Mouse (Mus musculus) gastrocnemius, postnatal 25 days (tissue): ENCODE results near the gene Cnot6l. TPM values are rescaled to one million over a fixed set of nuclear protein-coding genes. Genes with fewer than 3 reads are reported as not detected.

Experiments used
- DNase-seq: peaks from one replicate; pipeline ENCODE4 v3.0.0; 2022
- long read RNA-seq, 2 experiments: library from polyadenylated mRNA; stranded (forward); transcript quantifications; one replicate each; pipeline ENCODE4 v2.0.0; 2021
- total RNA-seq, 2 experiments: library from RNA; stranded (reverse); gene quantifications; 1 replicate in 1 of 2; 2 replicates in 1 of 2; pipeline ENCODE4 v1.2.3; 2021

Gene Cnot6l
- total RNA-seq = 10 to 100 TPM; 30.9 to 32.8 TPM
- long read RNA-seq, experiment 1, partial matches to known transcripts = 0 of 2 reads
- long read RNA-seq, experiment 1, other reads (novel, unspliced or antisense) = 2 of 2 reads
- long read RNA-seq, experiment 2, partial matches to known transcripts = 0 of 4 reads
- long read RNA-seq, experiment 2, other reads (novel, unspliced or antisense) = 3 of 4 reads

DNA sequence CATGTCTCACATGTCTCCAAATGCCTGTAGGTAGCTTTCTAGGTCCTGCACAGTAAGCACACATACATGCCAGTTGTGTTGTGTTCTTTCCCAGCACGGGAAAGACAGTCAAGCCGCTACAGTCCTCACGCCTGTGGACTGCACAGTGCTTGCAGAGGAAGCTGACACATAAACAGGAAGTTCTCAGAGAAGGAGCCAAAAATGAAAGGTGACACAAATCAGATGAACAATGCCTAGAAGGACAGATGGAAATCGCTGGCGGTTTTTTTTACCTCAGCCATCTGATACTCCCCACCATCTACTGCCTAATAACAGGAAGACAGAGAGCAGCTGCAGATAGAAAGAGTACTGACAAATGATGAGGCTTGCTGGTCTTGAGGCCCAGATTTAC, at the start of gene Cnot6l:
Gene Cnot6l (minus strand): TSS at position 151 of the 391 bp plus-strand sequence.
- peak; percentile 22 for DNase-seq

DNA sequence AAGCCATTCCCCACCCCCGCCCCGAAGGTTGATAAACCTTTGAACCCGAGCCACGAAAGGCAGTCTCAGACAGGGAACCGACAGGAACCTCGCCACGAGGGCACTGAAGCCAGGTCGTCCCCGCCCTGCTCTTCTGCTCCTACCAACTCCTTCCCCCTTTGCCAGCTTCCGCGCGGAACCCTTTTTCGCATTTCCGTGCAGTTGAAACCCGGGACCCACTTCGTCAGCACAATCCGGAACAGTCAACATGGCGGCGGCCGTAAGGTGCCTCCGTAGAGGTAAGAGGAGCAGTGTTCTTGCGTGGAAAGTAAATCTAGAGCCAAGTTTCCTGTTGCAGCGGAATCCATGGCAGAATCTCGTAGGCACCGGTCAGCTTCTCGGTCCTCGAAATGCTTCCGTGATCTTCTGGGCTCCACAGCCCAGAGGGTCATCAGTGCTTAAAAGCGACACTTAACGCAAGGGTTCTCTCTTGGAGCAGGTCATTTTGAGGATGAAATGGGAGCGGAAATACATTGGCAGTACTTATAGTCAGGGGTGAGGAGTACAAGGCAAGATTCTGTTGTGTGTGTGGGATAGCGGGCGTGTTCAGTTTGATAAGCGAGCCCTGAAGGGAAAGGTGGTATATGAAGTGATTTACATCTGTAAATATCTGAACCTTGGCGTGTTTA, 46.1 kb upstream of the Cnot6l start:
- peak; percentile 91 for DNase-seq

DNA sequence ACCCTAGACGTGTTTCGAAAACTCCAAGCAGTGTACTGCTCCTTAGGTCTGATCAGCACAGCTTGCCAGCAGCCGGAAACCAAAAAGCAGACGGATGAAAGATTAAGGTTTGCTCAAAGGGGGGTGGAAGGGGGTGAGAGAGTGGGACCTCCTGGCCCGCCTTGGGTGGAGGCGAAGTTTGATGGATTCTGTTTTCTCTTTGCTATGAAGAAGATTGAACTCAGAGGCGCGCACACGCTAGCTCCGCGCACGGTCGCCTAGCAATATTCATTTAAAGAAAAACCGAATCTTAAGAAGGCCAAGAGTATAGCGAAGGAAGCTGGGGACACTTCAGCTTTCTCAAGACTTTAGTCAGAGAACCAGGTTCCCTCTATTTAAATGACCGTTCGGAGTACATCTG, 45.5 kb upstream of the Cnot6l start, which contains the start of gene Mrpl1:
Gene Mrpl1 (plus strand): TSS at position 35 of the 400 bp plus-strand sequence.
- DNase-seq = peak; percentile 23

DNA sequence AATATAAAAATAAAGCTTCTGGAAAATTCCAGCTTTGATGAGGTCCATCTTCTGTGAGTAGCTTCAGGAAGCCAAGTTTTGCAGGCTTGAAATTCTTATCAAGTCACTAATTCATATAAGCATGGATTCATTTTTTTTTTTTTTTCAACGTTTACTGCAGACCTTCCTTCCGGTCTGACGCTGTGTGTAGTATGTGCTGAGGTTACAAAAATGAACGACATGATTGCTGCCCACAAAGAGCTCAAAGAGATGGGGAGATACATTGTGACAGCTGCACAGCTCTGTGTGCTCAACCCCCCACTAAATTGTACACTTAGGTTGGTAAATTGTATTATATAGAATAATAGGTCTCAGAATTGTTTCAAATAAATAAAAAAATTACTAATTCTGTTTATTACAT, 44.6 kb upstream of the Cnot6l start:
- no peak for DNase-seq

DNA sequence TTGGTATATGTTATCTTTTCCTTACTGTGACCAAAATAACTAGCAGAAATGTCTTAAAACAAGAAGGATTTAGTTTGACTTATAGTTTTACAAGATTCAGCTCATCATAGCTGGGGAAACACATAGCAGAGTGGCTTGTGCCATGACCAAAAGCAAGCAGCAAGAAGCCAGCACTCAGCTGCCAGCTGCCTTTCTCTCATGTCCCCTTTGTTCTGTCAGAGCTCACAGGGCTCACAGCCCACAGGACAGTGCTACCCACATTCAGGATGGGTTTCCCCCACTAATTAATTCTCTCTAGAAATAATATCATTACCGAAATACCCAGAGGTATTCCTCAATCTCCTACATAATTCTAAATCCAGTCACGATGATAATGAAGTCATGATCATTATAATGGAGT, 43.6 kb upstream of the Cnot6l start:
- DNase-seq = no peak

DNA sequence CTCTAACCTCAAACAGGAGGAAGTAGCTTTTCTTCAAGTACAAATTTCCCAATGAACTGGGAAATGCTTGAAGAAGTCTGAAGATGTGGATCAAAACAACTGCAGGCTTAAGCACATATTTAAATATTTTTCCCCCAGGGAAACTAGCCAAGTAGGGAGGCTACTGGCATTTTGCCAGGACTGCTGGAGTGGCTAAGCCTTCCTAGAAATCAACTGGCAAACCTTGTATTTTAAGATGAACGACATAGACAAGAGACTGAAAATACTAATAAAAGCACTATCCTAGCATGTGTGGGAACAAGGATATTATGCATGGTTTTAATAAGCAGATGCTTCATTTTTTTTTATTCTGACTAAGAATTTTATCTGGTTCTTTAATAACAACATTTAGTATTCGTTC, 42.9 kb upstream of the Cnot6l start:
- DNase-seq = no peak

GRCm38 (mm10) chr5:96201462-96202154, 37.6 kb upstream of the Cnot6l start:
- DNase-seq = no peak

- DNase-seq = no peak
These were observed 36.3 kb upstream of the Cnot6l start for GRCm38 (mm10) chr5:96200269-96200668.

- no peak for DNase-seq
These were observed 34.3 kb upstream of the Cnot6l start for GRCm38 (mm10) chr5:96198271-96198670.

DNA sequence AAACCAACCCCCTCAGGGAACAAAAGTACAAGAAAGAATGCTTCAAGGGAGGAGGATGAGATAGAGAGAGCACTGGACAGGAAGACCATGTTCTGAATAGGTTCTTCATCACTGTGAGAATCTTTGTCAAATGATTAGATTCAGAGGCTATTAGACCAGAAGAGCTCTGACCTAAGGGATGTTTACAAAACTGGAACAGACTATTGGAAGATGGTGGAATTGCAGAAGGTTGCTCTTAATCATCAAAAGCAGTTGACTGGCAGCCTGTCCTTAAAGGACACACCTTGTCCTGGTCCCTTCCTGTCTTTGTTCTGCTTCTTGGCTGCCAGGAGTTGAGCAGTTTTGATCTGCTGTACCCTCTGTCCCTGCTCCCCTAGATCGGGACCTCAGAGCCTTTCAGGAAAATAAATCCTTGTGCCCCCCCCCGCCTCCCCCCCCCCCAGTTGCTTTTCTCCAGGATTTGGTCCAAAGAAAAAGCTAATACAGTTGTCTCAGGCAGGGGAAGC, 32.6 kb upstream of the Cnot6l start:
- DNase-seq = no peak

GRCm38 (mm10) chr5:96191251-96191650, 27.3 kb upstream of the Cnot6l start:
- no peak for DNase-seq

DNA sequence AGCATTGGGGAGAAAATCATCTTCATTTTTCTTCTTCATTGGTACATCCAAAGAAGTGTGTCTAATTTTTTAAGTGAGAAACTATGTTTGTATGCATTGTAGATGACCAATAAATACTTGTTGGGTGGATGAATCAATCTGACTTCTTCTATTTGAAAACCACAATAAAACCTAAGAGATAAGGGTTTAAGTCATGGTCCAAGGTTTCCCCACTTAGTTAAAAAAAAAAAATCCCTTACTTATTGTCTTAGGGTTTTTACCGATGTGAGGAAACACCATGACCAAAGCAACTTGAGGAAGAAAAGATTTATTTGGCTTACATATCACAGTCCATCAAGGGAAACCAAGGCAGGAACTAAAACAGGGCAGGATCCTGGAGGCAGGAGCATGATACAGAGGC, 25.8 kb upstream of the Cnot6l start:
- no peak for DNase-seq

DNA sequence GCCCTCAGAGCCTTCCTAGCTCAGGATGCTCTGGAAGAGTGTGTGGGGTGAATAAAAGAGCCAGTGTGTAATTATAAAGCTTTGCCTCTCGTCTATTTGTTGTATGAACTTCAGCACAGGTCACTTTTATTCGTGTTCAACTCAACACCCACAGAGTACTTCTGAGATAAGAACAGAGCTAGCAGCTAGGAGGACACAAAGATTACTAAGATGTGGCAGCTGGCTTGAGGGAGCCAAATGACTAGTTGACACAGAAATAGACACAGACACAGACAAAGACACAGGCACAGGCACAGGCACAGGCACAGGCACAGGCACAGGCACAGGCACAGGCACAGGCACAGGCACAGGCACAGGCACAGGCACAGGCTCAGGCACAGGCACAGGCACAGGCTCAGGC, 20.0 kb upstream of the Cnot6l start:
- no peak for DNase-seq

GRCm38 (mm10) chr5:96183211-96183610, 19.2 kb upstream of the Cnot6l start:
- no peak for DNase-seq

DNA sequence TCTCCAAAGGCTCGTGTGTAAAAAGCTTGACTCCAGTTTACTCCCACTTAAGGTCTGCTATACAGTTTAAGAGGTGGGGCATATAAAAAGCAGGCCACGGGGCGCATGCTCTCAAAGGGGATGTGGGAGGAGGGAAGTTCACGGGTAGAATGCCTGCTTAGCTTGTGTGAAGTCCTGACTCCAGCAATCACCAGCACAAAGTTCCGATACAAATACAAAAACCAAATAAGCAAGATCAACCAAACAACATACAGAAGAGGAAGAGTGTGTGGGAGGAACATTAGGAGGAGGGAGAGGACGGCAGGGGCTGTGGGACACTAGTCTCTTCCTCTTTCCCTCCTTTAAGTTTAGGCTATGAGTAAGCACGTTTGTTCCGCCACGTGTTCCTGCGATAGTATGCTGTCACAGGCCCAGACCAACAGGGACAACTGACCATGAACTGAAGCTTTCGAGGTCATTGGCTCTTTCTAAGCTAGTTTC, 12.9 kb upstream of the Cnot6l start:
- no peak for DNase-seq

DNA sequence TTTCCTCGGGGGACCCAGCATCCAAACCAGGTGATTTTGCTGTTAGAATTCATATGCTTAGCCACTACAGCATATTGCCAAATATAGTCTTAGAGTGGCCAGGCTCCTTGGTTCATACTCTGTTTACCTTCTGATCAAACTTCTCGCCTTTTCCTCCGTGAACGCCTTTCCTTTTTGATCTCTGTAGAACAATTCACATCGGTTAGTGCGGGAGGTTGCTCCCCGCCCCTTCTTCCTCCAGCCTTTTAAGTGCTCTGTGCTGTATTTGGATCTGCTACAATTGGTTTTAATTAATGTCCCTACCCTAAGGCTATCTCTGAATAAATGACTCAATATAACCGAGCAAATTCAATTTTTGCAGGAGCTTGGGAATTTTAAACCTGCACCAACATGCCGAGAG, 12.2 kb upstream of the Cnot6l start:
- no peak for DNase-seq

DNA sequence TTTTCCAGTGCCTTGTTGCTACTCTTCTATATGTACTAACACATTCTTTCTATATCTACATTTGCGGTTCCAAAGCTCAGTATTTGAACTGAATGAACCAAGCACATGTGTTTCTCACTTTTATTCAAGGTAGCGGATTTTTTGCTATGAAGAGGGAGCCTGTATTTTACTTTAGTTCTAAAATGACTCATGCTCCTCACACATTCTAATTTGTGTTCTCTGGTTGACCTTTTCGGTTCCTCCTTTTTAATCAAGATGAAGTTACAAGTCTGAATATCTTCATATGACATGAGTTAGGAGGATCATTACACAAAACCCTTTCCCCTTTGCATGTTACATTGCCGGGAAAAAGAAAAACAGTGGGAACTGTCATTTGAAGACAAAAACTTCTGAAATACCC, 7.8 kb upstream of the Cnot6l start:
- no peak for DNase-seq

DNA sequence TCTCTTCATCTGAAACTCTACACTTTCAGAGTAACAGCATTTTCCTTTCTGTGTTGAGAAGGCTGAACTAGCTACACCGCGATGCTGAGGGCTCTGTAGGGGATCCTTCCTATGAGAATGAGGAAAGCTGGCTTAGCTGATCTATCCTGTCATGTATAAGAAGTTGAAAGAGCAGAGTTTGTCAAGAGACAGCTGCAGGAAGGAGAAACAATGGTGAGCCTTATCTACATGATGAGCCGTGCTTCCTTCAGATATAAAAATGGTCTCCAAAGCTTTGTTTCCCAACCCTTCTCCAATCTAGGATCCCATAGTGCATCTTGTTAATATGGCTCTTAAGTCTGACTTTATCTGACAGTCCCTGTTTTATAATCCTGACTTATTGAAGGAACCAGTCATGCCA, 6.5 kb upstream of the Cnot6l start:
- DNase-seq = no peak

DNA sequence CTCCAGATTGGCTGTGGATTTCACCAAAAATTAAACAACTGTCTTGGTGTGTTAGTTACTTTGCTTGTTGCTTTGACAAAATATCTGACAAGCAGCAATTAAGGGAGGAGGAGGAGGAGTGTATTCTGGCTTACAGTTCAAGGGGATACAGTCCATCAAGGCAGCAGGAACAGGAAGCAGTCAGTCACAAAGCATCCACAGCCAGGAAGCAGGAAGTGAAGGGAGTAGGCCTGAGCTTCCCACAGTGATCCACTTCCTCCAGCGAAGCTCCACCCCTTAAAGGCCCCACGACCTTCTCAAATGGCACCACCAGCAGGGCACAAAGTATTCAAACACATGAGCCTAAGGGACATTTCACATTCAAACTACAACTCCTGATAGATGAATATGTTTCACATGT, 2.8 kb upstream of the Cnot6l start:
- DNase-seq = no peak

- no peak for DNase-seq
These were observed 463 bp downstream of the Cnot6l start for GRCm38 (mm10) chr5:96163396-96164020.

DNA sequence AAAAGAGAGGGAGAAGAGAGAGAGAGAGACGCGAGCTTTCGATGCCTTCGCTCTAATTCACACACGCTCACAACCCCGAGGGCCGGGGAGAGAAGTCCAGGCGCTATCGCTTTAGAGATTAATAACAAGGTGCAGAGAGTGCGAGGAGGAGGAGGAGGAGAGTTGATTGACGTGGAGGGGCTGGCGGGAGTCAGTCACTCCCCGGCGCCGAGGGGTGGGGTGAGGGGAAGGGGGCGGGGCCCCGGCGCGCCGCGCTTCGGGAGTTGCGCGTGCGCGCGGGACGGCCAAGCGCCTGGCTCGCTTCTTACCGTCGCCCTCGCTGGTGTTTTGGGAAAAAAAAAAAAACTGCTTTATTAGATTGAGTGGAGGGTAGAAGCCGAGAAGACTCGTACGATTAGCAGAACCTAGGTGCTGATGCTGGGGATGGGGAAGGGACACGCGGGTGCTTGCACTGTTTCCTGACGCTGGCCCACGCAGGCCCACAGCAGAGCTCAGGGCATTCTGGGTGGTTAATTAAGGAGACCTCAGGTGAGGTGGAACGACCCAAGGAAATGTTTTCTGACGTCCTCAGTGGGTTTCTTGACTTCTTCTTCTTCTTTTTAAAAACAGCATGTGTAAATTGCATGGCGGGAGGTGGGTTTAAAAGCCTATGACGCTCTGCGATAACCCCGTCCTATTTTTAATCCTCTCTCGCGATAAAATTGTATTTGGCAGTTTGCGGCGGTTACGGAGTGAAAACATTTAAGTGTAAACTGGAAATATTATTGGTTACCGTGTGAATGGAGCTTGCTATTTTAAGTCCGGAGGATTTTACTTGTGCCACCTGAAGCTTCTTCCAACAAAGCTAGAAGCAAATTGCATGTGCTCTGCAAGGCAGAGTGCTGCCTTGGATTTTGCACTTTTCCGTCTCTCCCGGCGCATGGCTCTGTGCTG, 1.3 kb downstream of the Cnot6l start:
- peak; percentile 91 for DNase-seq
